Mouse (Mus musculus) limb, embryonic 13.5 days (tissue): Measurements from ENCODE around the gene A930018P22Rik. TPM values are rescaled to one million over a fixed set of nuclear protein-coding genes. Genes with fewer than 3 reads are reported as not detected.
A peak's percentile ranks its signal among the peaks of the same experiment; 100 is the strongest.

Experiments used
- ATAC-seq: fragments of 200-750 bp; cut with Nextera tagmentation; 2 replicates; pipeline ENCODE4 v1.8.0; 2017; ENCODE audit warnings: low read depth, moderate number of reproducible peaks, moderate TSS enrichment; ENCODE audit not compliant: low FRiP score
- H3K27ac ChIP-seq: fragments of 300-500 bp; sonication (generic); 2 replicates; pipeline ENCODE4 v1.5.1; 2015; ENCODE audit warnings: inconsistent platforms, mild to moderate bottlenecking, moderate library complexity
- H3K27me3 ChIP-seq: fragments of 300-500 bp; sonication (generic); 2 replicates; pipeline ENCODE4 v1.6.1; 2015; ENCODE audit warnings: mild to moderate bottlenecking, inconsistent platforms
- H3K36me3 ChIP-seq: fragments of 300-500 bp; sonication (generic); 2 replicates; pipeline ENCODE4 v1.6.1; 2015; ENCODE audit warnings: inconsistent platforms, mild to moderate bottlenecking, moderate library complexity
- H3K4me1 ChIP-seq: fragments of 300-500 bp; sonication (generic); 2 replicates; pipeline ENCODE4 v1.6.1; 2015; ENCODE audit warnings: inconsistent platforms
- H3K4me2 ChIP-seq: fragments of 300-500 bp; sonication (generic); replicated peaks from 2 replicates; pipeline ENCODE4 v1.6.1; 2015; ENCODE audit warnings: inconsistent platforms, mild to moderate bottlenecking, moderate library complexity
- H3K4me3 ChIP-seq: fragments of 300-500 bp; sonication (generic); 2 replicates; pipeline ENCODE4 v1.5.1; 2015; ENCODE audit warnings: moderate library complexity, mild to moderate bottlenecking, inconsistent platforms
- H3K9ac ChIP-seq: fragments of 300-500 bp; sonication (generic); 2 replicates; pipeline ENCODE4 v1.6.1; 2015; ENCODE audit warnings: mild to moderate bottlenecking, inconsistent platforms
- H3K9me3 ChIP-seq: fragments of 300-500 bp; sonication (generic); 2 replicates; pipeline ENCODE4 v1.6.1; 2016; ENCODE audit warnings: inconsistent platforms
- WGBS: fragments of 180-500 bp; shearing (Covaris S2); methylation state at CpG from one replicate; pipeline ENCODE4 v1.1.7; 2015; 5-methylcytosine and 5-hydroxymethylcytosine counted together
- polyA plus RNA-seq: library from polyadenylated mRNA; unstranded; fragments of >200 nt; fragmentation: Nextera tagmentation; extraction: Ambion mirVana; gene quantifications from 2 replicates; pipeline ENCODE4 v1.2.1, GENCODE M21; 2015

The A930018P22Rik gene
- polyA plus RNA-seq, 1 experiment from 2014 or later = not detected

GRCm38 (mm10) chr2:104145983-104146382, 23.4 kb downstream of the A930018P22Rik start:
- 59% methylated on average over 1 of the region's 1 CpGs for WGBS
- 0 out of 2 replicates have a peak, but pooled peaks cover 6% of the 10 kb centered on the region for H3K4me1 ChIP-seq
- H3K9me3 ChIP-seq = no peaks in the 10 kb centered on the region
- no peak for ATAC-seq
- H3K9ac ChIP-seq = no peak overlapping the region
- no peak overlapping the region for H3K4me2 ChIP-seq
- H3K36me3 ChIP-seq = no peaks in the 10 kb centered on the region
- no peak overlapping the region for H3K27ac ChIP-seq
- no peak overlapping the region for H3K4me3 ChIP-seq
- H3K27me3 ChIP-seq = no peaks in the 10 kb centered on the region; the same call in 1 of the 2 replicates

GRCm38 (mm10) chr2:104147910-104148561, 25.5 kb downstream of the A930018P22Rik start:
- Histone ChIP-seq H3K4me1 (0 out of 2 replicates have a peak, but pooled peaks cover 6% of the 10 kb centered on the region), H3K27ac (no peak overlapping the region), H3K4me3 (no peak overlapping the region), H3K9ac (no peak overlapping the region), H3K27me3 (no peaks in the 10 kb centered on the region; the same call in 1 of the 2 replicates), H3K9me3 (no peaks in the 10 kb centered on the region; the same call in 1 of the 2 replicates), H3K4me2 (no peak overlapping the region), H3K36me3 (no peaks in the 10 kb centered on the region)
- ATAC-seq = no peak
- WGBS = 67% methylated on average over 4 of the region's 4 CpGs

- WGBS = 79% methylated on average over 6 of the region's 6 CpGs
- H3K4me1 ChIP-seq = 0 out of 2 replicates have a peak, but pooled peaks cover 6% of the 10 kb centered on the region
- no peaks in the 10 kb centered on the region for H3K27me3 ChIP-seq
- H3K4me3 ChIP-seq = no peak overlapping the region
- H3K9me3 ChIP-seq = no peaks in the 10 kb centered on the region; the same call in 1 of the 2 replicates
- H3K9ac ChIP-seq = no peak overlapping the region
- ATAC-seq = peak; percentile 71; the same call in 1 of the 2 replicates
- no peak overlapping the region for H3K4me2 ChIP-seq
- no peaks in the 10 kb centered on the region for H3K36me3 ChIP-seq
- no peak overlapping the region for H3K27ac ChIP-seq
Measured at GRCm38 (mm10) chr2:104150608-104151397, 28.2 kb downstream of the A930018P22Rik start.

GRCm38 (mm10) chr2:104153345-104153744, 30.8 kb downstream of the A930018P22Rik start:
- Histone ChIP-seq H3K4me2 (no peak overlapping the region), H3K36me3 (no peaks in the 10 kb centered on the region), H3K27ac (no peak overlapping the region), H3K27me3 (no peaks in the 10 kb centered on the region), H3K4me3 (no peak overlapping the region), H3K4me1 (0 out of 2 replicates have a peak, but pooled peaks cover under 1% of the 10 kb centered on the region), H3K9ac (no peak overlapping the region), H3K9me3 (no peaks in the 10 kb centered on the region; the same call in 1 of the 2 replicates)
- ATAC-seq = no peak
- 76% methylated on average over 4 of the region's 4 CpGs for WGBS

- H3K36me3 ChIP-seq = no peaks in the 10 kb centered on the region
- H3K27ac ChIP-seq = no peak overlapping the region
- H3K9ac ChIP-seq = no peak overlapping the region
- WGBS = 77% methylated on average over 3 of the region's 3 CpGs
- no peak overlapping the region for H3K4me3 ChIP-seq
- H3K4me2 ChIP-seq = no peak overlapping the region
- no peaks in the 10 kb centered on the region for H3K27me3 ChIP-seq
- ATAC-seq = no peak
- no peaks in the 10 kb centered on the region for H3K4me1 ChIP-seq
- no peaks in the 10 kb centered on the region; the same call in 1 of the 2 replicates for H3K9me3 ChIP-seq
Measured at GRCm38 (mm10) chr2:104153876-104154275, 31.3 kb downstream of the A930018P22Rik start.

GRCm38 (mm10) chr2:104157831-104158230, 35.3 kb downstream of the A930018P22Rik start:
- no peaks in the 10 kb centered on the region for H3K36me3 ChIP-seq
- WGBS = 69% methylated on average over 4 of the region's 4 CpGs
- H3K27me3 ChIP-seq = no peaks in the 10 kb centered on the region
- ATAC-seq = no peak
- no peak overlapping the region for H3K4me3 ChIP-seq
- H3K4me1 ChIP-seq = no peaks in the 10 kb centered on the region
- no peak overlapping the region for H3K4me2 ChIP-seq
- no peak overlapping the region for H3K9ac ChIP-seq
- no peaks in the 10 kb centered on the region for H3K9me3 ChIP-seq
- no peak overlapping the region for H3K27ac ChIP-seq

GRCm38 (mm10) chr2:104163418-104163817, 40.8 kb downstream of the A930018P22Rik start:
- WGBS = 79% methylated on average over 7 of the region's 7 CpGs
- H3K36me3 ChIP-seq = no peaks in the 10 kb centered on the region
- no peak for ATAC-seq

GRCm38 (mm10) chr2:104163978-104164487, 41.5 kb downstream of the A930018P22Rik start:
- Histone ChIP-seq H3K4me2 (no peak overlapping the region), H3K27ac (no peak overlapping the region), H3K4me1 (no peaks in the 10 kb centered on the region), H3K9me3 (no peaks in the 10 kb centered on the region), H3K4me3 (no peak overlapping the region), H3K27me3 (no peaks in the 10 kb centered on the region), H3K9ac (no peak overlapping the region), H3K36me3 (no peaks in the 10 kb centered on the region)
- WGBS = 88% methylated on average over 4 of the region's 4 CpGs
- ATAC-seq = no peak

More at GRCm38 (mm10) chr2:104163418-104163817, 40.8 kb downstream of the A930018P22Rik start:
- Histone ChIP-seq H3K4me2 (no peak overlapping the region), H3K27ac (no peak overlapping the region), H3K9me3 (no peaks in the 10 kb centered on the region), H3K4me1 (no peaks in the 10 kb centered on the region), H3K4me3 (no peak overlapping the region), H3K9ac (no peak overlapping the region), H3K27me3 (no peaks in the 10 kb centered on the region)

- H3K9ac ChIP-seq = no peak overlapping the region
- no peak overlapping the region for H3K27ac ChIP-seq
- no peaks in the 10 kb centered on the region for H3K9me3 ChIP-seq
- H3K4me1 ChIP-seq = no peaks in the 10 kb centered on the region
- no peaks in the 10 kb centered on the region for H3K36me3 ChIP-seq
- no peak overlapping the region for H3K4me3 ChIP-seq
- no peak overlapping the region for H3K4me2 ChIP-seq
- no peak for ATAC-seq
- no peaks in the 10 kb centered on the region for H3K27me3 ChIP-seq
- WGBS = 89% methylated on average over 2 of the region's 2 CpGs
Measured at GRCm38 (mm10) chr2:104165631-104166030, 43.1 kb downstream of the A930018P22Rik start.

- Histone ChIP-seq H3K4me2 (no peak overlapping the region), H3K4me3 (no peak overlapping the region), H3K27ac (no peak overlapping the region), H3K27me3 (no peaks in the 10 kb centered on the region), H3K9ac (no peak overlapping the region), H3K4me1 (no peaks in the 10 kb centered on the region), H3K9me3 (no peaks in the 10 kb centered on the region), H3K36me3 (no peaks in the 10 kb centered on the region)
- 92% methylated on average over 23 of the region's 23 CpGs for WGBS
- no peak for ATAC-seq
Measured at GRCm38 (mm10) chr2:104167765-104168164, 45.2 kb downstream of the A930018P22Rik start.

- WGBS = 89% methylated on average over 17 of the region's 17 CpGs
Measured at GRCm38 (mm10) chr2:104168186-104168896, 45.8 kb downstream of the A930018P22Rik start.

More at GRCm38 (mm10) chr2:104168186-104168896, 45.8 kb downstream of the A930018P22Rik start:
- Histone ChIP-seq H3K9ac (no peak overlapping the region), H3K4me1 (no peaks in the 10 kb centered on the region), H3K27ac (no peak overlapping the region), H3K27me3 (no peaks in the 10 kb centered on the region), H3K4me3 (no peak overlapping the region), H3K9me3 (no peaks in the 10 kb centered on the region), H3K36me3 (no peaks in the 10 kb centered on the region), H3K4me2 (no peak overlapping the region)
- no peak for ATAC-seq
